Mouse (Mus musculus) left cerebral cortex, postnatal 10 days (tissue): ENCODE measurements around the gene Ebf3. TPM values are rescaled to one million over a fixed set of nuclear protein-coding genes. Genes with fewer than 3 reads are reported as not detected.

Experiments
- DNase-seq, 2 experiments: peaks; one replicate each; pipeline ENCODE4 v3.0.0; 2021 to 2022; ENCODE audit warnings: low spot score in 2 of 2, mixed read lengths in 1 of 2; ENCODE audit errors: extremely low spot score in 1 of 2
- intact Hi-C: fragments of 180-260 bp; cut with DNase I; formaldehyde crosslinking; loops from one replicate; pipeline ENCODE4 v1.15.1; 2025
- total RNA-seq, 2 experiments: library from RNA; stranded (reverse); gene quantifications; 2 replicates each; pipeline ENCODE4 v1.2.3; 2021

Gene Ebf3
- total RNA-seq, 2 experiments from 2014 or later, result 0.77 to 0.79 TPM

DNA sequence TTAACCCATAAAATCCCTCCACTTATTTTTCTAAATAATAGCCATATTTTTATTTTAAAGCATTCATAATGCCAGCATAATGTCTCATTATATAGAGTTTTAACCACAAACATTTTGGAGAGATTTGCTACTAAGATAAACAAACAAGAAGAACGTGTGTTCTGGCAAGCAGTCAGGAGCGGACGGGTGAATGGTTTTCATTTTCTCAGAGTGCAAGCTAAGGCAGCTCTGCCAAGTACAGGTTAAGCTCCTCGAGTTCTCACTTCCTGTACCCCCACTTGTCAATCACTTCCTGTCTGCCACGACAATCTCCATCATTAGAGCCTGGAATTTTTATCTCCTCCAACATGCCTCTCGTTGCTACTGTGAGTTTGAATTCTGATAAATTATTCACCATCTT is 13.4 kb downstream of the Ebf3 start:
- intact Hi-C loops, result loop anchor here (10.0 kb wide), 1 partner anchor 476 kb away; no protein-coding TSS in a partner anchor
- no peak for DNase-seq

DNA sequence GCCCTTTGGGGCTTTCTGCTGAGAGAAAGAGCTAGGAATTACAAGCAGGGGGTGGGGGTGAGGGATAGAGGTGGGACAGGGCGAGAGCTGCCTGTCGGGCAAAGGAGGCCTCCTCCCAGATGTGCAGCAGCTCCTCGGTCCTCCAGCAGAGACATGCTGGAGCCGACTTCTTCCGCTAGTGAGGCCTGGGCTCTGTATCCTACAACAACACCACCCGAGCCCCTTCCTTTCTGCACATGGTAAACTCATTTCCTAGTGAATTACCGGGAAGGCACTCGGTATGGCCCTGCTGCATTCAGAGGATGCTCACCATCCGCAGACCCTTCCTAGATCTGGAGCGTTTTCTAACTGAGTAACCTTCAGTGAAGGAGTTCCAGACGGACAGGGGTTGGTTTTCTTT is 14.1 kb downstream of the Ebf3 start:
- intact Hi-C loops, result loop anchor here (10.0 kb wide), 1 partner anchor 475 kb away; no protein-coding TSS in a partner anchor
- DNase-seq, result no peak

DNA sequence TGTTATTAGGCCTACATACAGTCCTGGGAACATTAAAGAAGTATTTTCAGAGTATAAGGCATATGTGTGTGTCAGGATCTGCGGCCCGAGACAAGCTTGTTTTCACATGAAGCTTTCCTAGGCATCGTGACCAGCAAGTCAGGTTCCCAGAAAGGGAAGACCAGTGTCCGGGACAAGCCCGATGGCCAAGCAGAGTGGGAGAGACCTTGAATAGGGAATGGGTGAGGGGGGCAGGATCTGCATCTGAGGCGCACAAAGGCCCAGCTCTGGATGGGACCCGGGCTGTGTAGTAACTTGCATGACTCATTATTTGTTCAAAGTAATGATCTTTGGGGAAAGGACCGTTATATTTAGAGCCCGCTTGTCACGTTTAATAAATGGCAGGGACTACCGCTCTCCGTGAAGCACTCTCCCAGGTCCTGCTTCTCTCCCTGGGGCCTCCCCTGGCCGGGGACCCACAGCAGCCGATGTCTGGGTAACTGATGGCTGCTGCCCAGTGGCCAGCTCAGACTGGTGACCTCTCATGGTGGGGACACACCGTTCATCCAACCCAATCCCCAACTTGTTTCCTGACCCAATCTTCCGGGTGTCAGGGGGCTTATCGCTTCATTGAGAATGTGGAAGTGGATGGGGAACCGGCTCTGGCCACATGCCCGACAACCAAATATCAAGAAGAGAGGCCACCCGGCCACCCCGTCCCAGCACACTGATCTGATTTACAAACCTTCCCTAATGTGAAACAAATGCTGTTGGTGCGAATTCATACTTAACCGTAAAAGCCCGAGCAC is 16.5 kb downstream of the Ebf3 start:
- intact Hi-C loops, result no loop called here
- no peak for DNase-seq

DNA sequence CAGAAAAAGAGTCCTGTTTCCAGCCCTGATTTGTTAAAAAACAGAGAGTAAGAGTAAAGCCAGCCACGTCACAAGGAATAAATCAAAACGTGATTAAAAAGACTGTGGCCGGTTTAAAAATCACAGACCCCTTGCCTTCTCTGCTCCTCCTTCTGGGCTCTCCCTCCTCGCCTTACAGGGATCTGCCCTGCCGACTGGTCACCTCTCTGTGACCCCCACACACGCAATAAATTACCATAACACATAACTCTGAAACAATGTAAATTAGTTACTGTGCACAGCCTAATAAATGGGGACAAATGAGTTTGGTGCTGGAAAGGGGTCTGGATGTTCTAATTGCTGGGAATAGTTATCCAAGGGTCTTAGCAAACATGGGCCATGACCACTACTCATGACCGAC is 17.1 kb downstream of the Ebf3 start:
- intact Hi-C loops, result no loop called here
- no peak for DNase-seq

DNA sequence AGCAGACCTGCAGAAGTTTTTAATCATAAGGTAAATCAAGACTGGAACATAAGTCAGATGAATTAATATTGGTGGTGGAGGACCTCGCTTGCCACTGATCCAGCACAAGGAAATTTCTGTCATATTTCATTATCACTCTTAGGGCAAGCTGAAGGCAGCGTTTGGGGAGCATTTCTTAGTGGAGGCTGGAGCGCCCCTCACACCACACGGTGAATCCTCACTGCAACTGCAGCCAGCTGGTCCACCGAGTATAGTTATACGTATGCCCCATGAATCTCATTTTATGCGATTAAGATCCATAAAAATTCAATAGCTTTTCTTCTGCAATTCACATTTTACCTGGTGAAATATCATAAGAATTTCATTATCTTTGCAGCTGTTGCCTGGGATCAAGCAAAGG is 18.6 kb downstream of the Ebf3 start:
- intact Hi-C loops, result no loop called here
- DNase-seq, result no peak

DNA sequence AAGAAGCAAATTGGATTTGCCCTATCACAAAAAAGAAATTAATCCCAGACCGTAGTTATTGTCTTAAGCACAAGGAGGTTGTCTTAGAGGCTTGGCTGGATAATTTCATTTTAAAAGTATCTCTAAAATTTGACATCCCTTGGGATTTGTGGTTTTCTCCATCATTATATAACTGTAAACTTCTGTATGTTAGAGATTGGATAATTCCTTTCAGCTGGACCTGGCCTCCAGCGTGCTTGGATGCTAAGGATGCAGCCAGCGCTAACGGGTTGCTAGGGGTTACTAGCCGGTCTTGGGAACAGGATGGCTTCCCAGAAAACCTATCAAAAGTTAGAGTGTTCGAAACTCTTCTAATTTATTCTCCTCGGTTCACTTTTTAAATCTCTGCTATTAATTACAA is 19.8 kb downstream of the Ebf3 start:
- no peak for DNase-seq
- intact Hi-C loops, result no loop called here

DNA sequence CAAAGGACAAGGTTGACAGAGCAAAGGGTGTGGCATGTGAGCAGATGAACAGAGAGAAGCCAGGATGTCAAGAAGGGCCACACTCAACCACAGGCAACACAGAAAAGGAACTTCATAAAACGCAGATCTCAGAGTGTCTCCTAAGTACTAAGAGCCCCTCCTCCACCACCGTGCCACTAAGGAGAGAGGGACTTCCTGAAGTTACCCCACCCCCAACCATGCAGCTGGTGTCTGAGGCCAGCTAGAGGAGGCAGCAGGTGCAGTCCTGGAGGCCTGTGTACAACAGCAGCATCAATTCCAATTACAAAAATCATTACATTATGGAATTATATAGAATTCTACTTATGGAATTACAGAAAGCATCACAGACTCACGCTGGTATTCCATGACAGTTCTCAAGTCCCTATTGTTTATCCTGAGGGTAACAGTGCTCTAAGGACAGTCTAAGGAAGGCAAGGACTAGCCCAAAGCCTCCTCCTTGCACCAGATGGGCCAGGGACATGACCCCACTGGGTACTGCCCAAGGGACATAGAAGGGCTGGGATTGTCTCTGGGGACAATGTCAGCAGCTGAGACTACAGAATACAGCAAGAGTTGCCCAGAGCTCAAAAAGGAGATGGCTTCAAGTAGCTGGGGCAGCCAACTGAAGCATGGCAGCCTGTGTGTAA is 24.8 kb downstream of the Ebf3 start:
- intact Hi-C loops, result no loop called here
- DNase-seq, result no peak

DNA sequence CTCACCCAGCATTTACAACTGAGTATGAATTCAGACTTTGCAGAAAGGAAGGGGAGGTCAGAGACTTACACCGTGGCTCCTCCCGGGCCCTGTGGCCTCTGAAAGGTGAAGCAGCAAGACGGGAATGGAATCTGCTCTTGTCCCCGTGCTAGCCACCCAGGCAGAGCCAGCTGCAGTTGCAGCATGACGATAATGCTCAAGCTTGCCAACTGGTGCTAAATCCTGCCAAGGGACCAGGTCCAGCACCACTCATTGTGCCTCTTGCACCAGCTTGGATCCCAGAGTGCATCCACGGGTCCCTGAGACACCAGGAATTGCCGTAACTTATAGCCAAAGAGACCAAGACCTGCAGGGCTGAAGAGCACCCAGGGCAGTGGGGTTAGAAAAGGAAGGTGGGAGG is 36.1 kb downstream of the Ebf3 start:
- DNase-seq, result peak in 1 of 2 experiments; percentile 8

DNA sequence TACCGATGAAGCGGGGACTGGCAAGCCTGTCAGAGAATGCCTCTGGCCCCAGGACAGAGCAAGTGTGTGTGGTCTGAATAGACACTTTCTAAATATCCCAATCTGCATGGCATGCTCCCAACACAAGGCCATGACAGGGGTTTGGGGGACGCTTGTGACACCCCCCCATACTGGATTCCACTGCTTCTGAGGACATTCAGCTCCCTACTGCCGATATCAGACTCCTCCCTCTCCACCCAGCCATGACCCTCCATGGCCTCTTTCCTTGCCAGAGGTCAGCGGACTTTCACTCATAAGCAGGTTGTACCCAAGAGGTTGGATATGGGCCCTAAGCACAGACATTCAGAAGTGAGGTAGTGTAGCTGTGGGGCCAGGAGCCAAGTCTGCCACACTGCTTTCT is 36.5 kb downstream of the Ebf3 start:
- intact Hi-C loops, result no loop called here
- no peak for DNase-seq

More for the DNA sequence above, 36.1 kb downstream of the Ebf3 start:
- intact Hi-C loops, result no loop called here

DNA sequence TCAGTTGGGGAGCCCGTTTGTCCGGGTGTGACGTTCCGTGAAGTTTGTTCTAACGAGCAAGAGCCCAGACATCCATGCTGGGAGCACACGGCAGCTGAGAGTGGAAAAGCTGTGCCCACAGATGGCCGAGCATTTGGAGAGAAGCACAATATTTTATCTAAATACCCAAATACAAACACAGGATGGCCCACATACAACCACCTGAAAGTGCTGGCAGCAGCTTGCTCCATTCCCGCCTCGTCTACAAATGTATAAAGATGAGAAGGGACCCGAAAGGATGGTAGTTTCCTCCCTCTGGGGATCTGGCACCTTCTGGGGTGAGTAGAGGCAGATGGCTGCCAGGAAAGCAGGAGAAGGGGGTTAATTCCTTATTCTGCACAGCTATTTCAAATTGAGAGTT is 42.0 kb downstream of the Ebf3 start:
- DNase-seq, result peak in 1 of 2 experiments; percentile 27
- intact Hi-C loops, result no loop called here

DNA sequence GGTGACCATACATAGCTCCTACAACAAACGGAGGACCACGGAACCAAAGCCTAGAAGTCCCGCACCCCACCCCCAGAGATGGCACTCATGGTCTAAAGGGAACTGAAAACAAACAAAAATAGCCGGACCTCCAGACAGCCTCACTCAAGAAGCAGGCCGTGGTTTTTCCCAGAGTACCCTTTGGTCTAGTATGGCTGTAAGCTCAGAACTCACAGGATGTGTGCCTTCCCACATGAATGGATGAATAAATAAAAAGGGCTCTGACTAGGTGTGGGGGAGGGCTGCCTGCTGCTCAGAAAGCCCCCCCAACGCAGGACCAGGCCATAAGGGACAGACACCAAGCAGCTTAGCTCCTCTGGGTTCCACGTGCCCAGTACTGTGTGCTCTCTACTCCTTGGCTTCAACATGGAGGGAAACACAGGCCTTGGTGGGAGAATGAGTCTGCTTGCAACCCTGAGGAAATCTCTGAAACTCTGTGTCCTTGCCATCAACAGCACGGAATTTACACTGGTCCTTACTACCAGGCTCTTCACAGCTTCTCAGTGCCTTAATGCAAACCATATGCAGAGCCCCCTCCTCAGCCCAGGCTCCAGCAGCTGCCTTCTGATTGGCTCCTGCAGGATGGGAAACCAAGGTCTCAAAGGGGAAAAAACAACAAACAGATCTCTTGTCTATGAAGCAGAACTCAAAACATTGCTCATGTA is 45.6 kb downstream of the Ebf3 start:
- no peak for DNase-seq
- intact Hi-C loops, result no loop called here

DNA sequence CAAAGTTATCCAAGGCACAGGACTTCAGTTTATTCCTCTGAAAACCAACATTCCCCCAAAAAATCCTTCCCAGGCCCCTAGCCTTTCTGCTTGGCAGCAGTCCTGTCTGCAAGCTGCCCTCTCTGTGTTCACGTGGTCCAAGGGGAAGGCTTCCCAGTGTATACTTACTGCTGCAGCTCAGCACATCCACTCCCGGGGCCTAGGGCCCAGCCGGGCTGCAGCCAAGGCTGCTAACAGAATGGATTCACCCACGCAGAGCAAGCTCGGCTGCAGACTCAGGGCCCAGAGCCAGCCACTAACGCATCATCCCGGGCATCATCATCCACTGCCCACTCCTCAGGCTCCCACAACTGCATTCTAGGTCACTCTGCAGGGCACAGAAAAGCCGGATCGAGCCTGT is 46.8 kb downstream of the Ebf3 start:
- DNase-seq, result no peak
- intact Hi-C loops, result no loop called here

DNA sequence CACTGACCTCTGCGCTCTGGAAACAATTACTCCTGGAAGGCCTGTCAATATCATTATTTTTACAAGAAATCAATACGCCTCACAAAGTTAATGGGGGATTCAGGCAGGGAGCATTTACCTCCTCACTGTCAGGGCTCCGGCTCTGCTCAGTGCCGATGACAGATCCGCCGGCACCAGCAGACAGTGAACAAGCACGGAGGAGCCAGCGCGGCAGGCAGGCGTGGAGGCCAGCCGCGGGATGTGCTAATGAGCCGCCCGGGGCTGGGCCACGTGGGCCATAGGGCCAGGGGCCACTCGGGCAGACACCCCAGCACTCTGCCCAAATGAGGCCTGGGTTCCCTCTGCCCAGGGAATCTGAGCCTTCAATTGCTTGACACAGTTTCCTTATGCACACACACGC is 47.7 kb downstream of the Ebf3 start:
- no peak for DNase-seq
- intact Hi-C loops, result no loop called here

DNA sequence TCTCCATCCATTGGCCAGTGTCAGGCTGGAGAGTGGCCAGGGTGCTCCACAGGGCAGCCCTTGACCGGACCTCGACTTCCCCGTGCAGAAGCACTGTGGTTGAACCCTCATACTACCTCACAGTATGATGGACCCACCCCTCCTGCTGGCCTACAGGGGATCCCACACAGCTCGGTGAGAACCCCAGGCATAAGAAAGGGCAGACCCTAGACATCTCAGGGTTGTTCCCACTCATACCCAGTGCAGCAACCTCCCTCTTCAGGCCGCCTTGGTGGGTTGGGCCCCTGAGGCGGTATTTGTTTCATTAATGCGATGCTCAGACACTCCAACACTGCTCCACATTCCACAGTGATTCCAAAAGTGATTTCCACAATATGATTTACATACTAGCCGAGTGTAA is 51.9 kb downstream of the Ebf3 start:
- intact Hi-C loops, result no loop called here
- DNase-seq, result no peak

DNA sequence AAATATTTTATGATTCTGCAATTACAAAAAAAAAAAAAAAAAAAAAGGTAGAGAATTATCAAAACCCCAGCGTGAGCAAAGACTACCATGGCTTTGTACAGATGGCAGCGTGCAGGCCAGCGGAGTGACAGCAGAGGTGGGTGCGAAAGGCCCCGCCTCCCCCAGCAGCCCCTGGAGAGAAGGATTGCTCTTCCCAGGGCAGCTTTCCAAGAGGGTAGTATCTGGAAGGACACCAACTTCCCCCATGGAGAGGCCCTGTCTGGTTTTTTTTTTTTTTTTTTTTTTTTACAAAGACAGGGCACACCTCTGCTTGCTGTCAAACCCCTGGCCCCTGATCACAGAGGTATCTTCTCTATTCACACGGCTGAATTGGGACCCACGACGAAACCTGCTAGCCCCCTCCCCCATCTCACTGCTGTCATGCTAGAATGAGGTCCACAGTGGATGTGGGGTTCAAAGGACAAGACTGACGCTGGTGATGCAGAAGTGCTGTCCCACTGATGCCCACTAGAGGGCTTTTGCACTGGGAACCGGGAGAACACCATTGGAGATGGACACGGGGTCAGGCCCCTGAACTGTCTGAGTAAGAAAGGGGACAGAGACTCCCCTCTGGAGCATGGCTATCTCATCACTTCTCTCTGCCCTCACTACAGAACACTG is 67.9 kb downstream of the Ebf3 start:
- peak in 1 of 2 experiments; percentile 57 for DNase-seq
- intact Hi-C loops, result loop anchor here (5.0 kb wide), 1 partner anchor 71 kb away; no protein-coding TSS in a partner anchor

DNA sequence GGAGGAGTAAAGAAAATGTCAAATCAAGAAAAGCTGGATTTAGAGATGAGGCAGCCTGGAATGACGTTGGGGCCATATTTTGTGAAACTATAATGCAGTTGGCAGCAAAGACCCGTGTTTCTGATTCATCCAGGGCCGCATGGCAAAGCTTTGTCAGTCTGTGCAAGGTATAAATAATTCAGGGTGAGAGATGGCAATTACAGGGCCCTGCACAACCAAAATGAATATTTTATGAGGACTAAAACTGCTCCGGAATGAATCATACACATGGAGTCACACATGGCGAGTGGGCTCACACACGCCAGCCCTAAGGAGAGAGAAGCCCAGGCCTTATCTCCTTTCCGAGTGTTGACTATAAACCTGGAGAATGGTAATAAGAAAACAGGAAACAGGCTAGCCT is 69.4 kb downstream of the Ebf3 start:
- no peak for DNase-seq
- intact Hi-C loops, result loop anchor here (5.0 kb wide), 1 partner anchor 72 kb away; no protein-coding TSS in a partner anchor

DNA sequence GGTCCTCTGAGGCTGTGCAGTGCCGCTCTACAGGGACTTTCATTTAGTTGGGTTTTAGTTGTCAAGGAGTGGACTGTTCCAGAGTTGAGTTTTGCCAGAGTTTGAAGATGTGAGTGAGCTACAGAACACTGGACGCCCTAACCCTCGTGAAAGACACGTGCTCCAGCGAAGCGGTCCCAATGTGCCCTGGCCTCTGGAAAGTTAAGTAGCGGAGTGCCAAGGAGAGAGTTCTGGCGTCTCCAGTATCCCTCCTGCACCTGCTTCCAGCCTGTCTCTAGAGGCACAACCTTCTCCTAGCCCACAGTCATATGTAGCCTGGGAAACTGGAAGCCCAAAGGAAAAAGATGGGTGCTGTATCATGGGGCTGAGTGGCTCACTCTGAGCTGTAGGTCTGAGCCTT is 73.8 kb downstream of the Ebf3 start:
- intact Hi-C loops, result no loop called here
- DNase-seq, result no peak

DNA sequence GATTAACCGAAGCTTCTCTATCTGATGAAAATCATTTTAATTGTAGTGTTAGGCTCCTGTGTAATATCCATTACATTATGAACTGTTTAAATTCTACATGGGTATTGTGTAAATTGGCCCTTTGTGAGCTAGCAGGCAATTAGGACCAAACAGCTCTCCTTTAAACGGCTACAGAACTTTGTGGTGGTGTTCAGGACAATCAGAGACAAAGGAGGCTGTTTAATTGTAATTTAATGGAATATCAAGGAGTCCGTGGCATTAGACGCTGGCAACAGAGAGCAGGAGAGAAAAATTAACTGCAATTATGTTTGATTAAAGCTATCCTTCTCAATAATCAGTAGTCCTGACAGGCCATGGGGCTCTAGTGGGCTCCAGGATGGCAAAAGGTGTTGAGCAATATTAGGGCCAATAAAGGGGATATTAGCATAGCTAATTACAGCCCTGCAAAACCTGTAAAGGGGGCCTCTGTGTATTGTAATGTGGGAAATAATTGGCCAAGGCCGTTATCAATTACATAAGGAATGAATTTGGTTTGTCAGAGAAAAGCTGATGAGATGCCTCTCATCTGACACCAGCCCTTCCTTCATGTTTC is 74.6 kb downstream of the Ebf3 start:
- DNase-seq, result no peak
- intact Hi-C loops, result no loop called here

DNA sequence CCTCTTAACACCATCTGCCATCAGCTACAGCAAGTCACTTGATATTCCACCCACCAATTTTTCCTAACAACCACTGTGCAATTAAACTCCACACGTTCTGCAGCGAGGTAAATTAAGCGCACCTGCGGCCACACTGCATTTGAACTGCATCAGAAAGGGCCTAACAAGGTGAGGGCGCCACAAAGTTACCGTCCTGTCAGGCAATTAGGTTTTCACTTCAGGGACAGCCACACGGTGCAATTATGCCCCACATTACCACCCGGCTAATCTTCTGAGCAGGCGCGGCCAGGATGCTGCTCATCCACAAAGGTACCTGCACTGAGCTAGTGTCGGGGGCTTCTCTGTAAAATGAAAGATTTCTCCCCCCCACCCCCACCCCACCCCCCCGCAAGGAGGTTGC is 76.8 kb downstream of the Ebf3 start:
- DNase-seq, result no peak
- intact Hi-C loops, result no loop called here
